Mouse (Mus musculus) CH12F3 (cell line): ENCODE results near the gene Pik3cb.

Experiments
- in situ Hi-C: fragments of 300-500 bp; cut with MboI; formaldehyde crosslinking; loops from 2 replicates; pipeline ENCODE4 v1.14.3; 2020; ENCODE audit warnings: low sequenced_read_pairs

Pik3cb gene

GRCm38 (mm10) chr9:99140063-99140882 lies at the start of gene Pik3cb:
Pik3cb (minus strand) TSS chr9:99140621.
- in situ Hi-C loops: no loop called here

- in situ Hi-C loops: no loop called here
Measured at GRCm38 (mm10) chr9:99183043-99183670, 42.7 kb upstream of the Pik3cb start.

- in situ Hi-C loops: no loop called here
Measured at GRCm38 (mm10) chr9:99182121-99182520, 41.7 kb upstream of the Pik3cb start.

GRCm38 (mm10) chr9:99180272-99180671 lies 39.9 kb upstream of the Pik3cb start:
- in situ Hi-C loops: no loop called here

- in situ Hi-C loops: no loop called here
Measured at GRCm38 (mm10) chr9:99178736-99179135, 38.3 kb upstream of the Pik3cb start.

GRCm38 (mm10) chr9:99175774-99176173 lies 35.4 kb upstream of the Pik3cb start:
- in situ Hi-C loops: no loop called here

GRCm38 (mm10) chr9:99172811-99173210 lies 32.4 kb upstream of the Pik3cb start:
- in situ Hi-C loops: no loop called here

- in situ Hi-C loops: no loop called here
Measured at GRCm38 (mm10) chr9:99171186-99171585, 30.8 kb upstream of the Pik3cb start.

GRCm38 (mm10) chr9:99169029-99169428 lies 28.6 kb upstream of the Pik3cb start:
- in situ Hi-C loops: no loop called here

- in situ Hi-C loops: no loop called here
Measured at GRCm38 (mm10) chr9:99166946-99167345, 26.5 kb upstream of the Pik3cb start.

- in situ Hi-C loops: no loop called here
Measured at GRCm38 (mm10) chr9:99165956-99166355, 25.5 kb upstream of the Pik3cb start.

- in situ Hi-C loops: no loop called here
Measured at GRCm38 (mm10) chr9:99164664-99165226, 24.3 kb upstream of the Pik3cb start.

GRCm38 (mm10) chr9:99164148-99164503 lies 23.7 kb upstream of the Pik3cb start:
- in situ Hi-C loops: no loop called here

- in situ Hi-C loops: no loop called here
Measured at GRCm38 (mm10) chr9:99163420-99164147, 23.2 kb upstream of the Pik3cb start.

- in situ Hi-C loops: no loop called here
Measured at GRCm38 (mm10) chr9:99162839-99163238, 22.4 kb upstream of the Pik3cb start.

- in situ Hi-C loops: no loop called here
Measured at GRCm38 (mm10) chr9:99160780-99161179, 20.4 kb upstream of the Pik3cb start.

GRCm38 (mm10) chr9:99159932-99160331 lies 19.5 kb upstream of the Pik3cb start:
- in situ Hi-C loops: no loop called here

GRCm38 (mm10) chr9:99158708-99159107 lies 18.3 kb upstream of the Pik3cb start:
- in situ Hi-C loops: no loop called here

GRCm38 (mm10) chr9:99158203-99158632 lies 17.8 kb upstream of the Pik3cb start:
- in situ Hi-C loops: no loop called here

GRCm38 (mm10) chr9:99153655-99154054 lies 13.2 kb upstream of the Pik3cb start:
- in situ Hi-C loops: no loop called here
